Mouse (Mus musculus) cerebellum, adult 18-20 months (tissue): ENCODE results near the gene Mllt10.
"Not testable (repeated sequence)": the region's sequence is repeated elsewhere in the genome, so short reads cannot be mapped to it uniquely, and the experiment has no call there.

ENCODE experiments used
- DNase-seq, 2 experiments: peaks; one replicate each; pipeline ENCODE4 v3.0.0; 2021

The Mllt10 gene

DNA sequence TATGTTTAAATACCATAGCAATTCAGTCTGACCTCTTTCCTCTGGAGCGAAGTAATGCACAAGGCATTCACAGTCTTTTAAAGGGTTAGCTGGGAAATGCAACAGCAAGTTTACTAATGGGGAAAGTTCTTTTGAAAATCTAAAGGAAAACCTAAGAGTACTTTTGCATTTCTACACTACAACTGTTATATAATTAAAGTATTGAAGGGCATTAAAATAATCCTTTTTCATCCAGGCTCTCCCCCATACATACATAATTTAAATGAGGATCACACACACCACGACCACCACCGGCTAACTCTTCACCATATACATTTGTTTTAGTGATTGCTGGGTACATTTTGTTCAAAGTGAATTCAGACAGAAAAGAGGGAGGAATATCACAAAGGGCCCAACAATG lies 2.5 kb upstream of the Mllt10 start:
- no peak for DNase-seq

DNA sequence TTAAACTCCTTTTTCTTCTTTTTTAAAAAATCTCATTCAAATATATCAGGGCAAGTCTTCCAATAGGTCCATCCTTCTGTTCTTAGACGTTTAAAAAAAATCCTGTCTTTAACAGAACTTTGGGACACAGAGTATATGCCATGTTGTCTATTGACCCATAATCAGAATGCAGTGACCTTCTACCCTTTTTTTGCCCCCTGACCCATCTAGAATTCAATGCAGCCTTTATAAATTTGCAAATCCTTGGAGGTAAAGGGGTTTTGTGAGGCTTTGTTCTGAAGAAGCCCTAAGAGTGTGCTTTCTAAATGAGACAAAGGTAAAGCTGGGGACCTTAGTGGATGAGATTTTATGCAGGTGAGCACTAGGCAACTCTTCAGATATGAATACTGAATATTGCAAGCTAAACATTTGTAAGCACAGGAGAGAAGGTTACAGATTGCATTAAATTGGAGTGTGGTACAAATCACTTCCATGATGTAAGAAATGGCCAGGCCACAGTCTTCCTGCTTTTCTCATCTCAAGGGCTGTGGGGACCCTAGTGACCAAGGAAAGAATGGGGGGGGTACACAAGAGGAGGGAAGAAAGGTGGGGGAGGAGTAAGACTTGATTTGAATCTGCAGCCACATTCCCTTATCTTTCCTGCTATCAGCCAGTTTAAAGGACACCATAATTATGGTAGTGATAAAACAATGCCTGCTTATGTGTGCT lies 1.6 kb upstream of the Mllt10 start:
- no peak for DNase-seq

DNA sequence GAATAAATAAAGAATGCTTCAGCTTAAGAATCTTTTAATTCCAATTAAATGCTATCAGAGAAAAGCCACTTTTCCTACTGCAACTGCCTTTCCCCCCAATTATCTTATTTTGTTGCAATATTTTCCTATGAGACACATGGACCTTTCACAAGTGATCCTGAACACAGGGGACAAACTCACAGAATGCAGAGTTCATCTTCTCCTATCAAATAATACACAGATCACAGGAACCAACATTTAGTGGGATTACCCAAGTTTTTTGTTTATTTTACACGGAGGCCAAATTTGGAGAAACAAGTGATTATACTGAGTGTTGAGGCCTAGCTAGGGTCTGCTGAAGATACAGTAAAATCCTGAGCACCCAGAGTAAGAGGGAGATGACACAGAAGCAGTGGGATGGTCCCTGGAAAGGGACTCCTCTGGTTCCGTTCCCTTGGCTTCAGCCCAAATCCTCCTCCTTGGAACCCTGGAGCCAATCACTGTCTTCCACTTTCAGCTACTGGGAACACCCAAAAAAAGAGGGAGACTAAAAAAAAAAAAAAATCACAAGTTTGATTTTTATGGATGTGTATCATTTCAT lies 996 bp upstream of the Mllt10 start:
- DNase-seq, result no peak

DNA sequence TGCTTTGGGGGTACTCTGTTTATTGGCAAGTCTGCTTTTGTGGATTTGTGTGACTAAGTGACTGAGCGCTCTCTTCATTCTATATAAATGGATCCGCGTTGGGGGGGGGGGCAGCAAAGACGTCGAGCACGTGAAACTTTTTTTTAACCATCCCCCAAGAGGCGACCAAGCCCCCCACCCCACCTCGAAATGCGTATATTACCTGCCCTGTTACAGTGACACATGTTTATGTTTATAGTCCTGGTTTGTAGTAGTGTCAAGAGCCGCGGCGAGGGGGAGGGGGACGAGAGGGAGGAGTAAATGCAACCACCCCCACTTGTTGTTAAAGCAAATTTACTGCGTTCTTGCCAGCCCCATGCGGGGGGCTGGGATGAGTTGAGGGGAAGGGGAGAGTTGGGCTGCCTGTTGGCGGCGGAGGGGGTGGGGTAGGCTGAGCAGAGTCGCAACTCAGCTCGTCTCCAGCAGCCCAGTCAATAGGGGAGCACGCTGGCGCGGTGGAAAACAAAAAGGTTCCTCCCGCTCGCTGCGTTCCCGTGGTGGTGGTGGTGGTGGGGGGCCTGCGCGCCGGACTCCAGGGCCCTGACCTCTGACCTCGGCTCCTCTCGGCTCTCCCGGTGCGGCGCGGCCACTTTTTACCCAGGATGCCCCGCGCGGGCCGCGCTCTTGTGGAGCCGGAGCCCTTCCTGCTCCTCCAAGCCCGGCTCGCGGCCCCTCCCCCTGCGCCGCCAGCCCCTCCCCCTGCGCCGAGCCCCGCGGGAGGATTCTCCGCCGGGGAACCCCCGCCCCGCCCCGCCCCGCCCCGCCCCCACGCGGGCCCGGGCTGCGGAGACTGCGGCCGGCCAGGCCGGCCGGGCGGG lies 1.1 kb downstream of the Mllt10 start:
- DNase-seq, result peak; percentile 92 to 97

DNA sequence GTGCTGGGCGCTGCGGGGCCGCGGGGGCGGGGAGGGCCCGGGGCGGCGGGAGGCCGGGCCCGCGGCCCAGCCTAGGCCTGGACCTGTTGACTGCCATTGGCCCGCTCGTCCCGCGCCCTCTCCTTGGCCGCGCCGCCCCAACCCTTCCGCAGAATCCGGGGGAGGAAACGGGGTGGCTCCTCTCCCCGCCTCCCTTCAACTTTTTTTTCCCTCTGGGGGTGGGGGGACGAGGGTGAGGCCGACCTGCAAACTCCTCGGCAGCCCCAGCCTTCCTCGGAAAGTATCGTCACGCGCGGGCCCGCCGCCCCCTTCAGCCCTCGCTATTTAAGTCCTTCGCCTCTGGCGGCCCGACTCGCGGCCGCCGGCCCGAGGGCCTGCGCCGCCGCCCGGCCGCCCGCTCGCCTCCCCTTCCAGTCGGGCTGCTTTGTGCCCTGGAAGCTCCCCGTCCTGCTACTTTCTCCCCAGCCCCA lies 1.8 kb downstream of the Mllt10 start:
- peak in 1 of 2 experiments; percentile 89 for DNase-seq

DNA sequence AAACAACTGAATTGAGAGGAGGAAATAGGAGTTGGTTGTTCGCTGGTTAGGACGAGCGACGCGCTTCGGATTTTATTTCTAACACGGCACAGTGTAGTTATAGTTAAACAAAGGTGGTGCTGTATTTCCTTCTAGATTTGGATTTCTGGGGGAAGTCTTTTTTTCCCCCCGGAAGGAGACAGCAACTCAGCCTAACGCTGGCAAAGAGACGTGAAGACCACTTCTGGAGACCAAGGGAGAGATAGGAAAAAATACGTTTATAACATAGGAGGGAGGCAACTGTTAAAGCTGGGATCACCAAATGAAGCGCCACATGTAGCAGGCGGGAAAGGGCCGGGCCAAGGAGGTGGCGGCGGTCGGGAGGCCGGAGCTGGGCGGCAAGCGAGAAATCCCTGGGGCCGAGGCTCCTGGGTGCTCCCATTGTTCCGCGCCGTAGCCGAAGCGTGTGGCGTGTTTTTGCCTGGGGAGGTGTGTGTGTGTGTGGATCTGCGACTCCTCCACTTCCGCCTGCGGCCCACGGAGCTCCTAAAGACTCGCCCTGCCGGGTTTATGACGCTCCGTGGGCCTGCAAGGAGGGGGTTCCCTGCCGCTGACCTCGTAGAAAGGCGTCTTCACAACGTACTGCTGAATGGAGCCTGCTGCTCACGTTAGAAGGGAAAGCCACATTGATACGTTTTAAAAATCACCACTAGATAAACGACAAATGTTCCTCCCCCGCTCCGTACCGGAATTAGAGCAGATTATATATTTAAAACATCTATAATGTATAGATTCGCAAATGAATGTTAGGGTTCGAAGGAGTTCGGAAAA lies 2.5 kb downstream of the Mllt10 start:
- DNase-seq, result peak; percentile 58 to 70

DNA sequence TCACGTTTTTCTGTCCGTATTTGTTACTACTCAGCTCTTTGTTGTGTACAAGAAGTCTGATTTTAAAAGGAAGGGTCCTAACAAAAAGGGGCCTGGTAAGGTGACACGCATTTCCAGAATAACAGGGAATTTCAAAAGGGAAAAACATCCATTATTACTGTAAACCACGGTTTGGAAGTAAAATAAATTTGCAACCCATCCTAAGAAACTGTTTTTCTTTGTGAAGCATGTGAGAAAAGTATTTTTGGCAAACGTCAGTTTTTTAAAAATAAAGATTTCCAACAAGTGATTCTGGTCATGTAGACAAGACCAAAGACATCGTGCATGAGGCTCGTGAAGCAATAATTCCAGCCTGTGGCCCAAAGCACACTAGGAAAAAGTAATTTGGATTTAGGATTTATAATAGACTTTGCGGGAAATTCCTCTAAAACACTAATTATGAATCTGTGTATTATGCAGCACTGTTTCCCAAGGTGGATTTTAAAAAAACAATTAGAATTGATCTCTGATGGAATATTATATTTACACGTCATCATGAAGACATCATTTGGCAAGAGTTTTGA lies 3.2 kb downstream of the Mllt10 start:
- DNase-seq, result no peak

DNA sequence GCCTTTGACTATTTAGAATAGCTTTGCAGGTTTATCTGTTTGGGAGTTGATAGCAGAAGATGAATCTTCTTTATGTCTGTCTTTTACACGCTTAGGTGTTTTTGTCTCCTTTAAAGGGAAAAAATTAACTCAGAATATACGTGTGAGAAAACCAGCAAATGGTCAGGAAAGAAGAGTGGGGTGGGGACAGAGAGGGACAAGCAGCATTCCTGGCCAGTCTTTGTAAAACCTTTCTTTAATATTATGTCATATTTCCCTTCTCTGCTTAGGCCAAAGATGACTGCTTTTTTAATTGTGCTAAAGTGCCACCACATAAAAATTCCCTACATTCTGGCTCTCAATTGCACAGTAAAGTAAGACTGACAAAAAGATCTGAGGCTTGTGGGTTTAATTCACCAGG lies 4.0 kb downstream of the Mllt10 start:
- DNase-seq, result no peak

DNA sequence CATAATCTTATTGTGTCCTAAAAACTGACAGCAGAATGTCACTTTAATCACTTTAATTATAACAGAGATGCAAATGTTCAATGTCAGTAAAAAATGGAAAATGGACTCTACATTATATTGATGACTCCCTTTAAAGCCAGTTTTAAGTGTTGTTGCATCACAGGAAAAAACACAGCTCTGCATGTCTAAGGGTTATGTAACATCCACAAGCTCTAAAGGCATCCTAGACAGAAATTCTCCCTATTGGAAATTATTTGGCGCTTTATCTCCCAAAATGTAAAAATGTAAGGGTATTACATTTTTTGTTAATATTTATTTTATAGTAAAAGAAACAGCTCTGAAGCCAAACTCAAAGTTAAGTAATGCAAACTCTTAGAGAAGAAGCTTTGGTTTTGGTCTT lies 4.9 kb downstream of the Mllt10 start:
- no peak for DNase-seq

DNA sequence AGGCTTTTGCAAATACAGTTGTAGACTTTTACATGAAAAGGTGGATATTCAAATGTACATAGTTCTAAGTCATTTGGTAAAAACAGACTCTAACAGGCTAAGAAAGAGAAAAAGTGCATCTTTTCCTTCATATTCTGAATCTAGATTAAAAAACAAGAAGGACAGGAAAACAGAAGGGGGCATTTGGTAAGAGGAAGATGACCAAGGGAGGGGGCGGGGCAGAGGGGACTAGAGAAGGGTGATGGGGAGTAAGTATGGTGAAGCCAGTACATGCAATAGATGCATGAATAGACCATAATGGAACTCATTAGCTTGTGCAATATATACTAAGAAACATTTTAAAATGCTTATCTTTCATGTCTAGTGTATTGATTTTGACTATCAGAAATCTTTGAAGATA lies 5.4 kb downstream of the Mllt10 start:
- no peak for DNase-seq

DNA sequence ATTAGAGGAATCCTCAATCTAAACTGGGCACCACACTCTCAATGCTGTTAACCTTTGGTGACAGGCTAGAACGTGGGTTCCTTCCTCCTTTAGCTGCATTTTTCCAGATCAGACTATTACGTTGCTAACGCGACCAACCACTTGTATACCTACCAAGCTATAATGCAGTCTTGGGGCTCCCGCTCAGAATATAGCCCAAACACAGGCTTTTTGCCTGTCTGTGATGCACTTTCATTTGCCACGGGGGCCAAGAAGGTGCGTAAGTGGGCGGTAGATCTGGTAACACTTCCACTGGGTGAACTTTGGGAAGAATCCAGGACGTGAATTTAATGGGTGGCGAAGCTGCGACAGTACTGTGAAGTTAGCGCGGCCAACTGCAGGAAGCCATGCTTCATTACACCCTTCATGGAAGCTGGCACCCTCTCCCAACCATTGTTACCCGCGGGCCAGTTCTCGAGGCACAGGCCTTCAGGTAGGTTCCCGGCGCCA lies 8.8 kb downstream of the Mllt10 start:
- DNase-seq, result peak in 1 of 2 experiments; percentile 68

DNA sequence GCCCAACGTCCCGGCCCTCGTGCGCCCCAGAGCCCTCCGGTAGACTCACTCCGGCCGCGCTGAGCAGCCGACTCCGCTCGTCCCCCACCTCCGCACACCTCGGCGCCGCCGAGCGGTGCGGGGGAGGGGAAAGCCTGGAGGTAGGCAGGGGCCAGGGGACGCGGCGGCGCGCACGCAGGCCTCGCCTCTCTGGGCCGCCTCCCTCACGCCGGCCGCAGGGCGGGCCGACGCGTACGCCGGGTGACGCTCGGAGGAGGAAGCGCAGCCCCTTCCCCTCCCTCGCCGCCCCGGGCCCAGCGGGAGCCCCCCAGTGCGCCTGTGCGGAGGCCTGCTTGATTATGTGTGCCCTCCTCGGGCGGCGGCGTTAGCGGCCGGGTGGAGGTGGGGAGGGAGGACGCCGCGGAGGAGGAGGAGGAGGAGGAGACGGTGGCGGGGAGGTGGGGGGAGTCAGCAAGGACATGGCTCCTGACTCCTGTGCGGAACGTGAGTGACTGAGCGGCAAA lies 9.4 kb downstream of the Mllt10 start:
- DNase-seq, result peak; percentile 93 to 95

DNA sequence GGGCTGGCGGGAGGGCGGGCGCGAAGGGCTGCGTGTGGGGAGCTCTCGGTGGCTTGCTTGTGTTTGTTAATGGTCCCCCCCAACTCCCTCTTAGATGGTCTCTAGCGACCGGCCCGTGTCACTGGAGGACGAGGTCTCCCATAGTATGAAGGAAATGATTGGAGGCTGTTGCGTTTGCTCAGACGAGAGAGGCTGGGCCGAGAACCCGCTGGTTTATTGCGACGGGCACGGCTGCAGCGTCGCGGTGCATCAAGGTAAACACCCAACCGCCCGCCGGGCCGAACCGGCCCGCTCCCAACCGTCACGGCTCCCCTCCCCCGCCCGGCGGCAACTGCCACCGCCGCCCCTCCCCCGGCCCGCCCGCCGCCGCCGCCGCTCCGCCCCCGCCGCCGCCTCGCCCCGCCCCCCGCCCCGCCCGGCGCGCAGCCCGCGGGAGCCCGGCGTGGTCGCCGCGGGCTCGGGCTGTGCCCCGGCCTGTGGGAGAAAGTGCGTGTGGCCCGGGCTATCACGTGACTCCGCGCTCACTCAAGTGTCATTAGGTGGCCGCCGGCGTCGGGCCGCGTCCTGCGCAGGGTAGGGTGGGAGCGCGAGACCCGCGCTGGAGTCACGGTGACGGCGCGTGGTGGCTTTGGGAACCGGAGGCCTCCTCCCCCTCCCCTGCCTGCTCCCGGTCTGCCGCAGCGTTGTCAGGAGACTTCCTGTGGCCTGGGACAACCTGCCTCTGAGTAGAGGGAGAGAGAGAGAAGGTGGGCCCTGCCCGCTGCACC lies 10.1 kb downstream of the Mllt10 start:
- DNase-seq, result peak; percentile 75 to 86

DNA sequence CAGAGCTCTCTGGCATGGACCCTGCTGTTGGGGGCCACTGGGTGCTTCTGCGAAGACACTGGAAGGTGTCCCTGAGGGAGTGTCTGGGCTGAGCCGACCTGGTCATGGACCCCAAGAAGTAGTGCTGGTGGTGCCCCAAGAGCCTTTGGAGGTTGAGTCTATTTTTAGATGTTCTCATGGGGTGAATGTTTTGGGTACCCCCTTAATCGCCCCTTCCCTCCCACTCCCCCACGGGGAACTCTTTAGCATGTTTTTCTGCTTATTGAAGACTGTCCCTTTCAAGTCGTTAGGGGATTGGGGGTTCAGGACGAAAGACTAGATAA lies 10.6 kb downstream of the Mllt10 start:
- no peak for DNase-seq

DNA sequence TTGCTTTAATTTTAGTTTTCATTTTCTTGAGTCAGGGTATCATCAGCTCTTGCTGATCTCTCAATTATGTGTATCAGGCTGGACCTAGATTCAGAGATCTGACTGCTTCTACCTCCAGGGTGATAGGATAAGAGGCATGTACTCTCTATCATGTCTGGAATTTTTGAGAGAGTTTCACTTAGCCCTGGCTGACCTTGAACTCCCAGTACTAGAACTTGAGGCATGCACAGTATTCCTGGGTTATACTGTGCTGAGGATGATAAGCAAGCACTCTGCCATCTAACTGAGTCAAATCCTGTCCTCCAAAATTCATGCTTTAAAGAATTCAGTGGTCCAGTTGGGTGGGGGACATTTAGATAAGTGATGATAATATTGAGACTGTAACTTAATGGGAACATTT lies 11.4 kb downstream of the Mllt10 start:
- DNase-seq, result no peak

DNA sequence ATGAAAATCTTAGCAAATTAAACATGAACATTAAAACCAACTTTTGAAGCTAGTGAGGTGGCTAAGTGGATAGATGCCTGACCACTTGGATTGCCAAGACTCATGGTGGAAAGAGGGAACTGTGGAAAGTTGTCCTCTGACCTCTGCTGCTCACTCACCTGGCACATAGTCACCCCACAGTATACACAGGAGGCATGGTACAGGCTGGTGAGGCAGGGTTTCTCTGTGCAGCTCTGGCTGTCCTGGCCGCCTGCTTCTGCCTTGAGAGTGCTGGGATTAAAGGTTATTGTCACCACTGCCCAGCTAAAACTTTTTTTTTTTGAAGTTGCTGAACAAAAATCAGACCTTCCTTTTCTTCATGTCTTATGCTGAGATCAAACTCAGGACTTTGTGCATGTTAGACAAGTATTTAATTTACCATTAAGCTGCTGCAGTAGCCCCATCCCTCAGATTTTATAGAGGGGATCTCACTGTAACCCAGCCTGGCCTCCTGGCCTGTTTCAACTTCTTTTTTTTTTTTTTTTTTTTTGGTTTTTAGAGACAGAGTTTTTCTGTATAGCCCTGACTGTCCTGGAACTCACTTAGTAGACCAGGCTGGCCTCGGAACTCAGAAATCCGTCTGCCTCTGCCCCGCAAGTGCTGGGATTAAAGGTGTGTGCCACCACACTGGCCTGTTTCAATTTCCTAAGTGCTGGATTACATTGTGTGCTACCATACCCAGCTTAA lies 13.2 kb downstream of the Mllt10 start:
- no peak for DNase-seq

DNA sequence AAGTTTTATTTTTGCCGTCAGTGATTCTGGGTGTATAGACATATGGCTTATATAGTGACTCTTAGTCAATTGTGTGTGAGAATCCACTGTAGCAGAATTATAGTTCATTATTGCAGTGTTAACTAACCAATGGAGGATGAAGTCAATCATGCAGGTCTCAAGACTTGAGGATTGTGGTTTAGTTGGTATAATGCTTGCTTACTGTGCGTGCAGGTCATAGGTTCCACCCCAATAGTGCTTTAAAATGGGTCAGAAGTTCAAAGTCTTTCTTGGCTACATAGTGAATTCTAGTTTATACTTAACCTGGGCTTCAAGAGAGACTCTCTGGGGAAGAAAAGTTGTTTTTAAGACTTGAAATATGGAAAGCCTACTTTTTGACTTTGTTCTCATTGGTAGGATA lies 16.9 kb downstream of the Mllt10 start:
- DNase-seq, result no peak

DNA sequence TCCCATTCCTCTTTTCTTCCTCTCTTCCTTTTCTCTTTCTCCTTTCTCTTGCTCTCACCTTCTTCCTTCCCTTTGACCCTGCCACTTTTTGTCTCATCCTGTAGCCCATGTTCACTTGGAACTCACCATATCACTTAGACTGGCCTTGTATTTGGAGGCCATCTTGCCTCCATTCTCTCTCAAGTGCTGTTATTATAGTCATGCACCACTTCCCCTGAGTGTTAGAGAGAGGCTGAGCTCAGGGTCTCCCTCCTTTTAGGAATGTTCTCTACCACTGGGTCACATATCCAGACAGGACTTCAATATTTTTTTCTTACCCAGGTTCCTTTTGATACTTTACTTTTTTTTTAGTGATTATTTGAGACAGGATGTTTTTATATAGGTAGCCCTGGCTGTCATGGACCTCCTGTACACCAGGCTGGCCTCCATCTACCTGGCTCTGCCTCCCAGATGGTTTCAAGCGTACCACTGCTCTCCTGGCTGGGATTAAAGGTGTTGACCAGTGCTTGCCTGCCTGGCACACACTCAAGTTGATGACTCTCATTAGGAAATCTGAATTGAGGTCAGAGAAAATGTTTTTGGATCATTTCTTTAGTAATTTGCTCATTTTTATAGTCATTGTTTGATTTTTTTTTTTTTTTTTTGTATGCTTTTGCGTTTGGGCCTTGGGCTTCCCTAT lies 25.3 kb downstream of the Mllt10 start:
- peak; percentile 66 to 74 for DNase-seq

DNA sequence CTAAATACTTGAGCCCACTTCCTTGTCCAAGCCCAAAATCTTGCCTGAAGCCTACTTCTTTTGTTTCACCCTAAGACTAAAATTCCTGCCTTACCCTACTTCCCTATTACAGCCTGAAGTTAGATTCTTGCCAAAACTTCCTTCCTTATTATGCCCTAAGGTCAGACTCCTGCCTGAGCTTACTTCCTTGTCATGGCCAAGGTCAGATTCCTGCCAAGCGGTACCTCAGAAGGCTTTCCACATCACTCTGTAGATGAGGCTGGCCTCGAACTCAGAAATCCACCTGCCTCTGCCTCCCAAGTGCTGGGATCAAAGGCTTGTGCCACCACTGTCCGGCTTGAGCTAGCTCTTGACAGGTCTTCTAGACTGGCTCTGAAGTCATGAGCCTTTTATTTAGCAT lies 32.7 kb downstream of the Mllt10 start:
- DNase-seq, result not testable (repeated sequence)

DNA sequence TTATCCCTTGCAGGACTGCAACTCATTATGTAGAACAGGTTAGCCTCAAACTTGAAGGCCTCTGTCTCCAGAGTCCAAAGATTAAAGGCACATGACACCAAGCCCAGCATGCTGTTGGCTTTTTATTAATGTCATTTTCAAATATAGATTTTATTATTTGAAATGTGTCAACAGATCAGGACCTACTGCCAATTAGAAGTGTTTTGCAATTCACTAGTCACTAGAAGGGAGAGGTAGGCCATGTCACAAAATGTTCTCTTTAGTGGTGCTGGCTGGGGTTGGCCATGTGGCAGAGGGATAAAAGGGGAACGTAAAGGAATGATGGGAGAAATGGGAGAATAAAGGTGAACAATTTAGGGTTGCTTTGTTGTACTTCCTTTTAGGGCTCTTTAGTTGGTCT lies 38.8 kb downstream of the Mllt10 start:
- DNase-seq, result no peak
